Mouse (Mus musculus): Measurements from ENCODE around the gene Stx11. TPM values are rescaled to one million over a fixed set of nuclear protein-coding genes. Genes with fewer than 3 reads are reported as not detected.

The Stx11 gene
- 5.4 and 6.1 TPM in 2 replicates for polyA plus RNA-seq (2015; fragmentation: Nextera tagmentation; extraction: Ambion mirVana)

DNA sequence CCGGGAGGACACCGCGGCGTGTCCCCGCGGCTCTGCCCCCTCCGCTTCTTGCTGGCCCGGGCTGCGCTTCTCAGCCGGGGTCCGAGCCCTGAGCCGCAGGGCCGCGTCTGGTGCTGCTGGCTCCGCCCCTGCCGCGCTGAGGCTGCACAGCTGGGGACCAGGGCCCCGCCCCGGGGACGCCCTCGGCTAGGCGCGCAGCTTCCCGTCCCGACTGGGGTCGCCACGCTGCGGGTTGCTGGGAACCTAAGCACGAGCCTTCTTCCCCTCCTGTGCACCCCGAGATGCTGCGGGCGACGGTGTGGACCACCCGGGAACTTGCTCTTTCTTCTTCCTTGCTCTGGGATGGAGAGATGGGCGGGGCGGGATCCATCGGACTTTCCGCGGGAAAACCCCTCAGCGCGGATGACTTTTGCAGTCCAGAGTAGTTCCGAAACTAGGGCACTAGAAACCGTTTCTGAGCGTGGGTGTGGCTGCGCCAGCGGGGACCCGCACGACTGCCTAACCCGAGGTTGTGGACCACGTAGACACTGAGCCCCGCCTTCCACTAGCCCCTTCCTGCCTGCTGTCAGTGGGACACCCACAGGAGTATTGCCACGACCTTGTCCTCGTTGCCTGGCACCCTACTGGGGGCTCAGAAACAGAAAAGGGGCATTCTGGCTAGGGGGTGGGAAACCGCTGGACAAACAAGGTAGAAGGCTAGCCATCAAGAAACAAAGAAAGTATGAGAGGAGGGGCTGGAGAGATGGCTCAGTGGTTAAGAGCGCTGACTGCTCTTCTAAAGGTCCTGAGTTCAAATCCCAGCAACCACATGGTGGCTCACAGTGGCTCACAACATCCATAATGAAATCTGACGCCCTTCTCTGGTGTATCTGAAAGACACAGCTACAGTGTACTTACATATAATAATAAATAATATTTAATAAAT, at the start of gene Stx11:
TSS of gene Stx11 (minus strand) at position 148 of the 925 bp plus-strand sequence.
- no peaks in the 10 kb centered on the region for H3K36me3 ChIP-seq
- H3K4me2 ChIP-seq = peak within 1 kb of the TSS; percentile 88
- H3K27ac ChIP-seq = no peak within 1 kb of the TSS; the same call in 1 of the 2 replicates
- H3K4me1 ChIP-seq = no peaks in the 10 kb centered on the region
- H3K9me3 ChIP-seq = no peaks in the 10 kb centered on the region
- H3K27me3 ChIP-seq (replicated peaks) = no peaks in the 10 kb centered on the region
- peak within 1 kb of the TSS; percentile 60 for H3K4me3 ChIP-seq (replicated peaks)
- peak; percentile 91 for ATAC-seq (ENCODE audit: insufficient read depth, low FRiP score, low read depth)
- 4% methylated on average over 56 of the region's 56 CpGs for WGBS
- H3K9ac ChIP-seq = peak within 1 kb of the TSS; percentile 32

DNA sequence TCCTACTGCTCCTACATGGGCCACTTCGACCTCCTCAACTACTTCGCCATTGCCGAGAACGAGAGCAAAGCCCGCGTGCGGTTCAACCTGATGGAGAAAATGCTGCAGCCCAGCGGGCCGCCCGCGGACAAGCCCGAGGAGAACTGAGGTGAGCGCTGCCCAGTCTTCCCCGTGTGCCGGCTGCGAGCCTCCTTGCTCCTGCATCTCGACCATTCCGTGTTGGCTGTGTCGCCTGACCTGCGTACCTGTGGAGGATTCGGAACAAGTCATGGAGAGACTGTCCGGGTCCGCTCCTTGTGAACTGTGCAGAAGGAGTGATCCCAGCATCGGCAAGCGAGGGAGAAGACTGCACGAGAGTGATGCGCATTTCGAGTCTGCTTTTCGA, 44.6 kb upstream of the Stx11 start:
- 0 out of 2 replicates have a peak, but pooled peaks have one; percentile 9 for ATAC-seq (ENCODE audit: insufficient read depth, low FRiP score, low read depth)
- Histone ChIP-seq H3K36me3 (peaks cover 6% of the 10 kb centered on the region; the same call in 1 of the 2 replicates), H3K9me3 (no peaks in the 10 kb centered on the region), H3K27ac (peak overlapping the region; percentile 70; the same call in 1 of the 2 replicates), H3K9ac (peak overlapping the region; percentile 45), H3K4me2 (peak overlapping the region; percentile 57), H3K27me3 (replicated peaks) (no peaks in the 10 kb centered on the region), H3K4me1 (peaks cover 13% of the 10 kb centered on the region), H3K4me3 (replicated peaks) (peak overlapping the region; percentile 81)
- WGBS = under 1% methylated on average over 29 of the region's 29 CpGs

DNA sequence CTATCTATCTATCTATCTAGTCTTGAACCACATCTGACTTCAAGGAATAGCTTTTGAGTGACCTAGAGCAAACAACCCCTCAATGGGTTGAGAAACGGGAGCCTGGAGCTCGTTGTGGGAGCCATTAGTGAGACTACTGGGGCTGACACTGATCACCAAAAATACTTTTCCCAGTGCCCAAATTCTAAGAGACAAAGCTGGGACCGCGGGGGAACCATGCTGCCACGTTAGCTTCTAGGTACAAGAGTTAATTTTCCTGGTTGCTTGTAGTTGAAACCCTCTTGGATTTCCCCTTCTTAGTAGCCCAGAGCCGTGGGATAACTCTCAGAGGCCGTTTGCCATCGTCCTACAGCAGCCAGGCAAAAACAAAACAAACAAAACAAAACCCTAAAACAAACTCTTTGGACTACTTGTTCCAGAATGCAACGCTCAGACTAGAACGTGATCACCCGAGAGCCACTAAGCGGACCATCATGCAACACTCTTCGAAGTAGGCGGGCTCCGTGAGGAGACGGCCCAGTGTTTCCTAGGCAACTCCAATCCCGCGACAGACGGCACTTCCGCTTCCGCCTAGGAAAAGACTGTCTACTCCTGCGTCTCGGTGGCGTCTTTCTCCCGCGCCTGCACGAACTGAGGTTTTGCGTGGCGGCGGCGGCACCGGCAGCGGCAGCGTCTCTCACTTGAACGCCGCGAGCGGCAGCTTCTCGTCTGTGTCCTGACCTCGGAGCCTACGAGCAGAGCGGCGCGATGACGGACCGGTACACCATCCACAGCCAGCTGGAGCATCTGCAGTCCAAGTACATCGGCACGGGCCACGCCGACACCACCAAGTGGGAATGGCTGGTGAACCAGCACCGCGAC, 44.0 kb upstream of the Stx11 start:
- Histone ChIP-seq H3K4me3 (replicated peaks) (peak overlapping the region; percentile 81), H3K9ac (peak overlapping the region; percentile 45), H3K27me3 (replicated peaks) (no peaks in the 10 kb centered on the region), H3K4me2 (peak overlapping the region; percentile 57), H3K9me3 (no peaks in the 10 kb centered on the region), H3K4me1 (peaks cover 13% of the 10 kb centered on the region), H3K27ac (peak overlapping the region; percentile 70; the same call in 1 of the 2 replicates), H3K36me3 (peaks cover 6% of the 10 kb centered on the region; the same call in 1 of the 2 replicates)
- WGBS = 3% methylated on average over 52 of the region's 52 CpGs
- peak; percentile 100 for ATAC-seq (ENCODE audit: insufficient read depth, low FRiP score, low read depth)

DNA sequence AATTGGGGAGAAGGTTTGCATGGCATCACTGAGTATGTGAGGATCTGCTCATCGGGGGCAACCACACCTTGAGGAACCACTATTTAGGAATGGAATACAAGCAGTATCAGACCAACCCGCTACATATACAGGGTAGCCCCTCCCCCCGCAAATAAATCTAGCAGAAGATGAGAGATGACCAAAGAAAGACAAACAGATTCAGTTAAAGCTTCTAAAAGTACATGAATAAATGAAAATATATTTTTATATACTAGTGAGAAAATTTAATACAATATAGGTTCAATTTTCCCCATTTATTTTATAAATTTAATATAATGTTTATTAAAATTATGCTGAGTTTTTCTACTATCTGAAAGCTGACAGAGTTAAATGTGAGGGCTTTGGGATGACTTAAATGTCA, 40.9 kb upstream of the Stx11 start, which contains the start of gene Sf3b5:
TSS of gene Sf3b5 (plus strand) at position 301 of the 400 bp plus-strand sequence.
- Histone ChIP-seq H3K4me3 (replicated peaks) (no peak within 1 kb of the TSS), H3K4me2 (no peak within 1 kb of the TSS), H3K9me3 (no peaks in the 10 kb centered on the region), H3K9ac (no peak within 1 kb of the TSS), H3K36me3 (no peaks in the 10 kb centered on the region), H3K27ac (no peak within 1 kb of the TSS), H3K4me1 (peaks cover 10% of the 10 kb centered on the region), H3K27me3 (replicated peaks) (no peaks in the 10 kb centered on the region)
- 84% methylated on average over 3 of the region's 3 CpGs for WGBS
- no peak for ATAC-seq (ENCODE audit: insufficient read depth, low FRiP score, low read depth)

DNA sequence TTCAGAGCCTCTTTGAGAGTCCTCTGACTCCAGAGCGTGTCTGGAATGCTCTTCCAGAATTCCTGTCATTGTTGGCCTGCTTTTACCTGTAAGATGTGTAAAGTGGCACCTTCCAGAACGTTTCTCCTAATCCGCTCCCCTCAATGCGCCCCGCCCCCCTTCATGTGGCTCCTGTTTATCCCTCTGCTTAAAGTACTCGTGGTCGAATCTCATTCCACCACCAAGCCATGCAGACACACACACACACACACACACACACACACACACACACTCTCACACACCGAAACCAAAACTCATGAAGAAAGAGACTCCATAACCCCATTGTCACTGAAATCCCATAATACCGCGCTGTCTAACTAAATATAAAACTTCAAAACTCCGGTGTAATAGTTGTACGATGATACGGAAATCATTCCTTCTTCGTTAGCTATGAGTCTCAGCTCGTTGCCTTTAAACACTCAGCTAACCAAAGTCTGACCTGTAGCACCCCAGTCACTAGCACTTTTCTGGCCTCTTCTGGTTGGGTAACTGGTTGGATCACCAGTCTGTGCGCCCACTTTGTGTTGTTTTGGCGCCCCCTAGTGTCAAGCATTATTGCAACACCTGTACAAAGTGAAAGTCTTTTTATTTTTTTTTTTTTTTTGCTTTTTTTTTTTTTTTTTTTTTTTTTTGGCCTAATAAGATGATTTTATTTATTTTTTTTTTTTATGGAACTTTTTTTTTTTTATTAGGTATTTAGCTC, 32.8 kb upstream of the Stx11 start:
- H3K4me2 ChIP-seq = peak overlapping the region; percentile 29; the same call in 1 of the 2 replicates
- 43% methylated on average over 17 of the region's 17 CpGs for WGBS
- H3K9me3 ChIP-seq = no peaks in the 10 kb centered on the region
- no peaks in the 10 kb centered on the region for H3K27me3 ChIP-seq (replicated peaks)
- H3K4me1 ChIP-seq = no peaks in the 10 kb centered on the region
- no peak overlapping the region for H3K9ac ChIP-seq
- H3K36me3 ChIP-seq = no peaks in the 10 kb centered on the region
- H3K27ac ChIP-seq = no peak overlapping the region
- no peak overlapping the region for H3K4me3 ChIP-seq (replicated peaks)
- peak; percentile 70 for ATAC-seq (ENCODE audit: insufficient read depth, low FRiP score, low read depth)

DNA sequence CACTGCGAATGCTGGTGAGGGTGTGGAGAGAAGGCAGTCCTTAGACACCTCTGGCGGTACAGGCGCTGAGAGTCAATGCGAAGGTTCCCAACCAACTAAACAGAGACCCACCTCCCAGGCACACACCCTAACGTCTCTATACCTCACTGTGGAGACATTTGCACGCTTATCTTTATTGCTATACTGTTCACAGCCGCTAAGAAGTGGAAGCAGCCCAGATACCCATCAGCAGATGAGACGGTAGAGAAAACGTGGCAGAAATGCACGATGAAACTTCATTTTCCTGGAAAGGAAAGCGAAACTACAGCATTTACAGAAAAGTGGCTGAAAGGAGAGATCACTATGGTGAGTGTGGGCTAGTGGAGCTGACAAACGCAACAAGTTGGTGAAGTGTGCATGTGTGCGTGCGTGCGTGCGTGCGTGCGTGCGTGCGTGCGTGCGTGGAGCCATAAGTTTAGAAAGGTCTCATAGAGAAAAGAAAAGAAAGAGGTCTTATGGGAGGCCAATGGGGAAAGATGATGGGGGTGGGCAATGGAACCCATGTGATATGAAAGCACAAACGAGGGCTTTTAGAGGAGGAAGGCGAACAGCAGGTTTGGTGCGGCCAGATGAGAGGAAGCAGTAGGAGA, 29.4 kb upstream of the Stx11 start:
- no peaks in the 10 kb centered on the region for H3K36me3 ChIP-seq
- H3K27me3 ChIP-seq (replicated peaks) = no peaks in the 10 kb centered on the region
- H3K27ac ChIP-seq = no peak overlapping the region
- WGBS = 85% methylated on average over 25 of the region's 25 CpGs
- no peak for ATAC-seq (ENCODE audit: insufficient read depth, low FRiP score, low read depth)
- H3K4me2 ChIP-seq = no peak overlapping the region
- H3K9ac ChIP-seq = no peak overlapping the region
- H3K4me3 ChIP-seq (replicated peaks) = no peak overlapping the region
- no peaks in the 10 kb centered on the region for H3K9me3 ChIP-seq
- no peaks in the 10 kb centered on the region for H3K4me1 ChIP-seq

DNA sequence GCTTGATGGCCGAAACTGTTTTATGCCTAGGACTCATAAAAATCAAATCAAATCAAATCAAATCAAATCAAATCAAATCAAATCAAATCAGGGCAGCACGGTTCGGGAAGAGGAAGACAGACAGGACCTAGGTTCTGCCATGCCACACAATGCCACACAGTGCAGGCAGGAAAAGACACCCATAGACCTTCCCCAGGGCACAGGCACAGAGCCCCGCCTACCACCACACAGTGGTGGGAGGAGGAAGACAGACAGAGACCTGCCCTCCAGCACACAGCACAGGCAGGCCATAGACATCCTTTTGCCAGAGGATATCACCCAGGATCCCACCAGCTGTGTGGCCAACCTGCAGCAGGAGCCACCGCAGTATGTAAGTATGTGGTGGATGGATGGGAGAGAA, 27.9 kb upstream of the Stx11 start:
- Histone ChIP-seq H3K9ac (no peak overlapping the region), H3K36me3 (no peaks in the 10 kb centered on the region), H3K9me3 (no peaks in the 10 kb centered on the region), H3K4me3 (replicated peaks) (no peak overlapping the region), H3K27me3 (replicated peaks) (no peaks in the 10 kb centered on the region), H3K27ac (no peak overlapping the region), H3K4me1 (no peaks in the 10 kb centered on the region), H3K4me2 (no peak overlapping the region)
- WGBS = 82% methylated on average over 5 of the region's 5 CpGs
- ATAC-seq (ENCODE audit: insufficient read depth, low FRiP score, low read depth) = no peak

DNA sequence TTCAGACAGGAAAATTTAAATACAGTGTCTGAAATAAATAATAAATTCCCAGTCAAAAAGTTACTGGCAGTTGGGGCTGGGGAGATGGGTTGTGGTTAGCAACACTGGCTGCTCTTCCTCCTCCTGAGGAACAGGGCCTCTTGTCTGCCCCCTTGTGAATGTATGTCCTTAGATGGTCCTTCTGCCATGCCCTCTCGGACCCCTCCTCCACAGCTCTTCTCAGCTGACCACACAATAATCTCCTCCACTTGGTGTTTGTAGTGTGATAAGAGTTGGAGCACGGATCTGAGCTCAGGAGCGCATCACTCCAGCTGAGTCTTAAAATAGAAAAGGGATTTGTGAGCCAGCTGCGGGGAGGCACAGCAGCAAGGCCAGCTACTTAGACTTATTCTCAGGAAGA, 22.8 kb upstream of the Stx11 start:
- no peak overlapping the region for H3K4me2 ChIP-seq
- H3K9ac ChIP-seq = no peak overlapping the region
- H3K36me3 ChIP-seq = no peaks in the 10 kb centered on the region
- no peaks in the 10 kb centered on the region for H3K9me3 ChIP-seq
- H3K27me3 ChIP-seq (replicated peaks) = no peaks in the 10 kb centered on the region
- ATAC-seq (ENCODE audit: insufficient read depth, low FRiP score, low read depth) = no peak
- no peak overlapping the region for H3K27ac ChIP-seq
- WGBS = 40% methylated on average over 4 of the region's 4 CpGs
- no peak overlapping the region for H3K4me3 ChIP-seq (replicated peaks)
- H3K4me1 ChIP-seq = no peaks in the 10 kb centered on the region

DNA sequence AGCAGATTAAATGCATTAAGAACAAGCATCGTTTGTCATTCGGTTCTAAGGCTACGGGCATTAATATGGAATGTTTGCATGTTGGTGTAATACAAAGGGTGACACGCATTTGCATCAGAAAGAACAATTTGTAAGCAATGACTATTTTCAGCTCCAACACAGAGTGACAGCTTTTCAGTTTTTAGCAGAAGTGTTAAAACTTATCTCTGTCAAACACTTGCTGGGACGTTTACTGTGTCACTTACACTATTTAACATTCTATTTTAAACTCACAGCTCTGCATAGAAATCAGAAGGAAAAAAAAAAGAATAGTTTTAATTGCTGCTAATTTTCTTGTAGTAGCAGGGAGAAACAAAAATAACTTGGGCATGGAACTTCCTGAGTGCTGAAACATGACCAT, 22.4 kb upstream of the Stx11 start:
- Histone ChIP-seq H3K4me3 (replicated peaks) (no peak overlapping the region), H3K4me2 (no peak overlapping the region), H3K27ac (no peak overlapping the region), H3K4me1 (no peaks in the 10 kb centered on the region), H3K9ac (no peak overlapping the region), H3K36me3 (no peaks in the 10 kb centered on the region), H3K9me3 (no peaks in the 10 kb centered on the region), H3K27me3 (replicated peaks) (no peaks in the 10 kb centered on the region)
- 70% methylated on average over 5 of the region's 5 CpGs for WGBS
- ATAC-seq (ENCODE audit: insufficient read depth, low FRiP score, low read depth) = no peak

DNA sequence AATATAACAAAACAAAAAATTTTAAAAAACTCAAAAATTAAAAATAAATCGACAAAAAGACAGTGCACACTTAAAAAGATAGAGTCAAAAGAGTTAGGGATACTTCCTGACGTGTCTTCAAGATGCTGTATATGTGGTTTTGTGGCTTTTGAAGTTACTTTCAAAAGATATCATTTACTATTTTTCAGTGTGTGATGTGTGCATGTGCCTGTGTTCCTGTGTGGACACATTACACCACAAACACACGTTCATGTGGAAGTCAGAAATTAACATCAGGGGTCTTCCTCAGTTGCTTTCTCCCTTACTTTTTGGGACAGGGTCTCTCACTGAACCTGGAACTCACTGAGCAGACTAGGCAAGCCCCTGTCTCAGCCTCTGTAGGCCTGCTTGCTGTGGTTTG, 20.9 kb upstream of the Stx11 start:
- Histone ChIP-seq H3K27me3 (replicated peaks) (no peaks in the 10 kb centered on the region), H3K4me3 (replicated peaks) (no peak overlapping the region), H3K9me3 (no peaks in the 10 kb centered on the region), H3K4me2 (no peak overlapping the region), H3K4me1 (no peaks in the 10 kb centered on the region), H3K36me3 (no peaks in the 10 kb centered on the region), H3K27ac (no peak overlapping the region), H3K9ac (no peak overlapping the region)
- WGBS = 74% methylated on average over 3 of the region's 3 CpGs
- ATAC-seq (ENCODE audit: insufficient read depth, low FRiP score, low read depth) = no peak

DNA sequence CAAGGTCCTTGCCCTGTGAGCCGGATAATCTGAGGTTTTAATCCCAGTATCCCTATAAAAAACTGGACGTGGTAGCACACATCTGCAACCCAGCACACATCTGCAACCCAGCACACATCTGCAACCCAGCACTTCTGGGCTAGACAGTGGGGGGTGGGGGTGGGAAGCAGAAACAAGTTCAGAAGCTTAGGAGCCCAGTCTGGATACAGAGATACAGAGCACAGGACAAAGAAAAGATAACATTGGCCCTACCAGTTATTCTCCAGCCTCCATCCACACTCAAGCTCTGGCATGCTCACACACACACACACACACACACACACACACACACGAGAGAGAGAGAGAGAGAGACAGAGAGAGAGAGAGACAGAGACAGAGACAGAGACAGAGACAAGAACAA, 19.4 kb upstream of the Stx11 start:
- WGBS = 65% methylated on average over 3 of the region's 3 CpGs
- Histone ChIP-seq H3K36me3 (no peaks in the 10 kb centered on the region), H3K9me3 (no peaks in the 10 kb centered on the region), H3K4me1 (no peaks in the 10 kb centered on the region), H3K4me3 (replicated peaks) (no peak overlapping the region), H3K9ac (no peak overlapping the region), H3K27me3 (replicated peaks) (no peaks in the 10 kb centered on the region), H3K4me2 (no peak overlapping the region), H3K27ac (no peak overlapping the region)
- no peak for ATAC-seq (ENCODE audit: insufficient read depth, low FRiP score, low read depth)
